Mouse (Mus musculus) large intestine, adult 2 months (tissue): Measurements from ENCODE around the gene Iqsec1. TPM values are rescaled to one million over a fixed set of nuclear protein-coding genes. Genes with fewer than 3 reads are reported as not detected.

Source experiments
- DNase-seq: peaks from one replicate; pipeline ENCODE4 v3.0.0-alpha.2; 2012; ENCODE audit warnings: low read depth, low spot score
- WGBS: fragments of 180-500 bp; shearing (Covaris S2); methylation state at CpG from one replicate; pipeline ENCODE4 v1.1.7; 2018; 5-methylcytosine and 5-hydroxymethylcytosine counted together
- polyA plus RNA-seq: library from polyadenylated mRNA; depleted of rRNA; stranded (reverse); fragments of >200 nt; gene quantifications from 2 replicates; pipeline ENCODE4 v1.2.3, GENCODE M21; 2012; rRNA removed

Gene Iqsec1
- 24.9 and 34.3 TPM in 2 replicates for polyA plus RNA-seq

DNA sequence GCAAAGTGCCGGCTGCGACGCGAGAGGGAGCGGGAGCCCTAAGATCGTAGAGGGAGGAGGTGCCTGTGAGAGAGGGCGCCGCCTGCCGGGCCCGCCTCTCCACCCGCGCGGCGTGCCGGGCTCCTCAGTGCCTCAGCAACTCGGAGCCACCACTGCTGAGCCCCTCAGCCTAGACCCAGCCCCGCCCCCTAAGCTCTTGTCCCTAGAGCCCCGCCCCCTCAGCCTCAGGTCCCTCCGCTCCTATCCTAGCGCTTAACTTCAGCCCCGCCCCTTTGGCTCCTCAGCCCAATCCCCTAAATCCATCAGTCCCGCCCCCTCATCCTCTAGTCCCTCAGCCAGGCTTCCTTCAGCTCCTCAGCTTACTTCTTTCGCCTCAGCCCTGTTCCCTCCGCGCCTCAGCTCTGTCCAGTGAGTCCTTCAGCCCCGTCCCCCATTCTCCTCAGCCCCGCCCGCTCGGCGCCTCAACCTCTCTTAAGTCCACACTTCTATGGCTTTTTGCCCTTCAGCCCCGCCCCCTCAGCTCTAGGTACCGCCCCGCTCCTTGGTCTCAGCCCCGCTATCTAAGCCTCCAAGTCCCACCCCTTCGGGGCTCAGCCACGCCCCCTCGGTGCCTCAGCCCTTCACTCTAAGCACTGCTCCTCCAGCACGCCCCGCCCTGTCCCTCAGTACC is at the start of gene Iqsec1:
Gene Iqsec1 (minus strand): TSS at position 38 of the 670 bp plus-strand sequence.
- 3% methylated on average over 38 of the region's 39 CpGs for WGBS
- peak; percentile 57 for DNase-seq

DNA sequence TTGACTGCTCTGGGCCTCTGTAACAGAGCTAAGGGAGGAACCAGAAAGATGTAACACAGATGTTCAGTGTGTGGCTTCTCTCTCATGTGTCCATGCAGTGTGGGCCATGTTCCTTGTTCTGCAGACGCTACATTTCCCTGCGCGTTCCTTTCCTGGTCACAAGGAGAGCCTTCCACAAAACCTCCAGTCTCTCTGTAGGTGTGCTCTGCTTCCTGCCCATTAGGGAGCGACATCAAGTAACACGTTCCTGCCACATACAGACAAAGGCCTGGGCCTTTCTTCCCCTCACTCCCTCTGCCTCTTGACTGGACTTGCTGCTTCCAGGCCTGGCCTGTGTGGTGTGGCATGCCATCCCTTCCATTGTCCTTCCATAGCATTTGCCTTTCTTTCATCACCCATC is 39.8 kb upstream of the Iqsec1 start:
- 90% methylated on average over 5 of the region's 5 CpGs for whole genome bisulfite sequencing
- no peak for DNase-seq

DNA sequence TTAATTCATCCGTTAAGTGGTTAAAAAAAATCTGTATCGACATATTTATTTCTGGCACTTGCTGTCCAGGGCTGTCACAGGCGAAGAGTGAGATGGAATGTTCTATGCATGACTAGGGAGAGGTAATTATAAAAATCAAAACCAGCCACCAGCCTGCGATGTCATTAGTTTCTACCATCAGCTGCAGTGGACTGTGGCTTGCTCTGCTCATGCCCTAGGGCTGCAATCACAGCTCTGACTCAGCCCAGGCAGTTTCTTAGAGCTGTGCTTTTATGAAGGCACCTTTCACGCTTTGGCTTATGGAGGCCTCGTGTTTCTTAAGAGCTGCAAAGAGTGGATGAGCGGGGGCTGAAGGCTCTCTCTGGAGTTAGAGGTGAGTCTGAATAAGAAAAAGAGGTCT is 32.3 kb upstream of the Iqsec1 start:
- WGBS = 87% methylated on average over 7 of the region's 7 CpGs
- DNase-seq = no peak

DNA sequence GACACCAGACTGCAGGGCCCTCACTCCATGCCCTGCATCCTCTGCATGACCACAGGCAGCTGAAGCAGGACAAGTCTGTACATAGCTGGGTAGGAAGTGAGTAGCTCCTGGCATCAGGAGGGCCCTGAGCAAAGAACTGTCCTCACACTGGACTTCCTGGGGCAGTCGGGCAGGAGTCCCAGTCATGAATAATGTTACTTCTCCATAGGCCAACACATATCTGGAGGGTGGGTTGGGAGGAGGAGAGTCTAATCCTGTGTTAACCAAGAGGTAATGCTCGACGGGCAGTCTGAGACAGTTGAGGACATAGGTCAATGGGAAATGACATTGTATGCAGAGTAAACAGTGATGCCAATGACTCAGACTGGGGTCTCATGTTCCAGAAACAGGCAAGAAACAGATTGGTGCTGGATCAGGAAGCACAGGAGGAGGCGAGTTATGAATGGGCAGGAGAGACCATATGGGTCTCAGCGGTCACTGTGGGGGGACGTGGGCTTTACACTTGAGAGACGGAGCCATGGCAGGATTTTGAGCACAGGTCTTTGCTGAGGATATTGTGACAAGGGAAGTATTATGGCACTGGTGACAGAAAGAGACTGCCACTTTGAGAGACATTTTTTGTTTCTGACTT is 28.2 kb upstream of the Iqsec1 start:
- no peak for DNase-seq
- 62% methylated on average over 7 of the region's 7 CpGs for WGBS

DNA sequence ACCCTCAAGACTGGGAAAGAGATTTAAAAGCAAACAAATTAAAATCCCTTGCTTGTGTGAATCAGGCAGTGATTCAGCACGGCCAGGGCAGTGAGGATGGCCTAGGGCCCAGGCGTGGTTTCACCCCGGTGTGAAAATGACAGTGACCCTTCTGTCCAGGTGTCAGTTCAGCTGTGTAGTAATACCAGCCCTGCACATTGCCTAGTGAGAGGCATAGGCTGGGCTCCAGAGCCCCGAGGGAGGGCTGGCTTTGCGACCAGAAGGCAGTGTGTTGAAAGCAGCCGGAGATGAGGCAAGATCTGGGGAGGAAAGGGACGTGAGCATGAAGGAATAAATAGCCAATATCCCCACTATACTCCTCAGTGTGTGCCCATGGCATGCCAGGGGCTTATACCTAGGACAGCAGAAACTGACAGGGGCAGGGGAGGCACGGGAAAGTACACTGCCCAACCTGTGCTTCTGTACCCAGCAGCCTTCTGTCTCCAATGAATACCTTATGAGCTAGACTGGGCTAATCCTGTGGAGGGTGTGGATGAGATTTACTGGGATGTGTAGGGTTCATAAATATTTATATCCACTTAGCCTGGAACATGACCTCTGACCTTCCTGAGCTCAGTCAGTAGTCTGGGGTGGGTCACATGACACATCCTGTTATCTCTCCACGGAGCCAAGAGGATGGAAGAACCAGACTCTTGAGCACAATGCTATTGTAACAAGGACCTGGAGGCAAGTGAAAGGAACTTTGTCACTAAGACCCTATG is 25.9 kb upstream of the Iqsec1 start:
- DNase-seq = no peak
- WGBS = 62% methylated on average over 9 of the region's 9 CpGs

DNA sequence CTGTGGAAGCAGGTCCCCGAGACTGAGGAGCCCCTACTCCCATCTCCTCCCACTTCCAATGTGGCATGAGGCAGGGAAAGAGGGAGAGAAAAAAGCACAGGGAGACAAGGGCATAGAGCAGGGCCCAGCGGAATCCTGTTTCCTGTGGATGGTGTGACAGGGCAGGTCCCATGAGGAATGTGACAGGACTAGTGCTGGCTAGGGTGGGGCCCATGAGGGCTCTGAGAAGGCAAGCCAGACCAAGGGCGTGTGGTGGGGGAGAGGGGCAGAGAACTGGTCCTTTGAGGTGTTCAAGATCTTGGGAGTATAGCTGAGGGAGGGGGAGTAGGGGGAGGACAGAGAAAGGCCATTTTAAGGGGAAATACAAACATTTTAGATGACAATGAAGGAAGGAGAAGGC is 24.0 kb upstream of the Iqsec1 start:
- WGBS = 72% methylated on average over 3 of the region's 3 CpGs
- DNase-seq = no peak

DNA sequence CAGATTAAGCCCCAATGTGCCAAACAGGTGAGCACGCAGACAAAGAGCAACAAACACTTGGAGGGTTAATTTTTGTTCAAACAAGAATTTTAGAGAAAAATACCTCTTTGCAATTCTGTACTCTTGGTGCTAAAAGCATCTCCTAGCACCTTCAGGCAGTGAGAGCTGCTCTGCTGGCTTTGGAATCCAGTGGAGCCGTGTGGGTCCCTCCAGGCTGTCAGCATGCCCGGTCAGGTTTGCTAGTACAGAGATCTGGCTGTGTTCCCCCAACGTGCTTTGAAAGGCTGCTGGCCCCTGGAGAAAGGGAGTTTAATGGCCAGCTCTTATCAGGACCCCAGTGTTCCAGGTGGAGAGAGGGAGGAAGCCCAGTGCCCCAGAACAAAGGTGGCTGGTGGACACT is 23.1 kb upstream of the Iqsec1 start:
- no peak for DNase-seq
- 63% methylated on average over 4 of the region's 4 CpGs for WGBS

DNA sequence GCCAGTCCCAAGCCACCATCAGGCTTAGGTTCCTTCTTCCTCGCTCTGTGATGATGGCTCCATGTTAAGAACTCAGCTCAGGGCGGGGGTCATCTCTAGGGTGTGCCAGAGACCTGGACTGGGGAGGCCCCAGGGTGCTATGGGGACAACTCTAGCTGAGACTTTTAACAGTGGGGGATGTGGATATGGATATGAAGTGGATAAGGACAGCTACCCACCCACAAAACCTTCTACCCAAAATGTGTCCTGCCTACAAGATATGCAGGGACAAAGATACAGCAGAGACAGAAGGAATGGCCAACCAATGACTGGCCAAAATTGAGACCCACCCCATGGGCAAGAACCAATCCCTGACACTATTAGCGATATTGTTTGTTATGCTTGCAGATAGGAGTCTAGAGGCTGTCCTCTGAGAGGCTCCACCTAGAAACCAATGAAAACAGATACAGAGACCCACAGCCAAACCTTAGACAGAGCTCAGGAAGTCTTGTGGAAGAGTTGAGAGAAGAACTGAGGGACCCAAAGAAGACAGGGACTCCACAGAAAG is 19.9 kb upstream of the Iqsec1 start:
- 87% methylated on average over 3 of the region's 3 CpGs for WGBS
- no peak for DNase-seq

DNA sequence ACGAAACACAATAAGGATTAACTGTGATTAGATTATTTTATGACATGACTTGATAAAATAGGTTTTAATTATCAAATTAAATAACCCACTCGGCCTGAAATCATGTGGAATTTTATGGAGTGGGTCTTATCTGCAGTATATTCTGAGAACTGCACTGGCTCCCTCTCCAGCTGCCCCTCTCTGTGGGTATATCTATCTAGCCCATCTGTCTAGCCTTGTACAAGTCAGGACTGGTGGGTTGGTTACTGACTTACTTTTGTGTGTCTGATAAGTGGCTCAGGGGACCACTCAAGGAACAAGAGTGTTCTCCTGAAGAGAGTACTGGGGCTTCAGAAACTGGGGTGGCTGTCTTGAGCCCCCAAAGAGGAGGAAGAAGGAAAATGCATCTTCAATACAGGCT is 18.7 kb upstream of the Iqsec1 start:
- WGBS = 63% methylated on average over 2 of the region's 2 CpGs
- no peak for DNase-seq

DNA sequence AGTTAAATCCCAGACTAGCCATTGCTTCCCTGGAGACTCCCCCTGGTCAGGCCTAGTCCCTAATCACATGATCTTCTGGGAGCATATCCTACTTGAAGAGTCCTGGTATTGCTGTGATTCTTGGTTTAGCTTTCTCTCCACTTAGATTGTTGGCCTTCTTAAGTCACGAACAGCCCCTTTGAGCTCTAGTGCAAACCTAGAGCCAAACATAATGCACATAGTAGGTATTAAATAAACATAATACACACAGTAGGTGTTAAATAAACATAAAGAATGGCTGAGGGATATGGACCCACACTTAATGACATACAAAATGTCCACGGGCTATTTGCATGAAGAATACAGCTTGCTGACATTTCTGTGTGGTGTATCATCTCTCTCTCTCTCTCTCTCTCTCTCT is 15.7 kb upstream of the Iqsec1 start:
- DNase-seq = no peak
- 96% methylated on average over 2 of the region's 2 CpGs for WGBS

DNA sequence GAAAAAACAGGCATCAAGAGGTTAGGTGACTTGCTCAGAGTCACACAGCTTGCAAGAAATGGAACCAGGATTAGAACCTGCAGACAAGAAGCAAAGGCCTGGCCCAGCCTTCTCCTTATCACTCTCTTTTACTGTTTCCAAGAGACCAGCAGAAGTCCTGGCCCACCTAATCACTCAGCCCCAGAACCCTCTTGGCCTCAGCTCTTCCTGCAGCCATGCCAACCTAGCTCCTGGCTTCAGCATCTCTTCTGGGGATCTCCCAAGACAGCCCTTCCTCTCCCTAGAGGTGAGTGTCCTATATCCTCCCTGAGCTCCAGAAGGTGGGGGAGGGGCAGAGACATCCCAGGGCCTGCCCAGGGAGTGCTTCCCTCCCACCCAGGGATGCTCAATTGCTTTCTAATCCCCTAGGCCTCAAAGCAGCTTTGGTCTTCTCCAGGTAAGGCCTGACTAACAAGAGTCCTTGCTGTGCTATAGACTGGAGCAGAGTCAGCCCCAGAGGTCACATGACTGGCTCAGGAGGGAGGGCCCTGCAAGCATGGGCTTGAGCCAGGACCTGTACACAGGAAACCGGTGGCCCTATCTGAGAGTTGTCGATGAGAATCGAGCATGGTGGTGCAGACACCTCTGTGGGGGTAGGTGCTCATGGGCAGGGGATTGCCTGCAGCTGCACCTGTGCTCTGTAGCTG is 15.0 kb upstream of the Iqsec1 start:
- 28% methylated on average over 3 of the region's 3 CpGs for WGBS
- DNase-seq = no peak

DNA sequence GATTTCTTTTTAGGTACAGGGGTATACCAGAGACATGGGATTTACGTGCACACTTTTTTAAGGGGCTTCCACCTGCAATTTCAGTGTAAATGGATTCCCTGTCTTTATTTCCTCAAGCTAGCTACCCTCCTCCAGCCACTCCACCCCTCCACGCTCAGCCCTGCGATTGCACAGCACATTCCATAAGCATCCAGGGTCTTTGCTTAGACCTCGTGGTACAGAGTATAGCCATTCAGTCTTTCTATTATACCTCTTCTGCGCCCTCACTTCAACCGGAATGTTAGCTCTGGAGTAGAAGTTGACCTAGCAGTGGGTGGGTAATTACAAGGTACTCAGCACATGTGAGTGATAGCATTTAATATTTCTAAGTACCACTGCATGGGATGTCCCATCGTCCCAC is 13.1 kb upstream of the Iqsec1 start:
- 69% methylated on average over 7 of the region's 7 CpGs for WGBS
- DNase-seq = no peak

DNA sequence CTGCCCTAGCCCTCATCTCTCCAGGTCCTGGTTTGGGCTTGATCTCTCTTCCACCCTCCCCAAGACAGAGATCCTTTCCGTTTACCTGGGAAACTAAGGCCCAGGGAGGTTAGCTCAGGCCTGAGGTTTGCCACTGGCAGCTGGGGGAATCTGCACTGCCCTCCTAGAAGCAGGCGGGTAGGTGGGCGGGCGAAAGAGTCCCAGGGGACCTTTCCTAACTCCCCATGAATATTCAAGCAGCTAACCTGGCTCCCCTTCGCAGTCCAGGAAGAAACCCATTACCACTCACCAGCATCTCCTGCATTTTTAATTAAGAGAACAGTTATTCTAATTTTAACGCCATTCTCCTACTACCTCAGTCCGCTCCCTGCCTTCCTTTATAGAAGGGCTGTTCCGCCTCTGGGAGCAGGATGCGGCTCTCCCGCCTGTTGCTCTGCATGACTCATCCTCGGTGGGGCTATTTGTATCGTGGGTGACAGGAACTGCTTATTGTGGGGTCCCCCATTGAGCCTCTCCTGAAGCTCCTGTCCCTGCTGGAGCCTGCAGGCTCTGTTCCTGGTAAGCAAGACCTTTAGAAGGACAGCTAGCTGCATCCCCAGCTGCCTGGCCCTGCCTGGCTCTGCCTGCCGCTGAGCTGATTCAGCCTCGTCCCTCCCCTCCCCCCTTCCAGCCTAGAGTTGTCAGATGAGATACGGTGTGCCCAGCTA is 12.5 kb upstream of the Iqsec1 start:
- 38% methylated on average over 15 of the region's 15 CpGs for WGBS
- DNase-seq = no peak

DNA sequence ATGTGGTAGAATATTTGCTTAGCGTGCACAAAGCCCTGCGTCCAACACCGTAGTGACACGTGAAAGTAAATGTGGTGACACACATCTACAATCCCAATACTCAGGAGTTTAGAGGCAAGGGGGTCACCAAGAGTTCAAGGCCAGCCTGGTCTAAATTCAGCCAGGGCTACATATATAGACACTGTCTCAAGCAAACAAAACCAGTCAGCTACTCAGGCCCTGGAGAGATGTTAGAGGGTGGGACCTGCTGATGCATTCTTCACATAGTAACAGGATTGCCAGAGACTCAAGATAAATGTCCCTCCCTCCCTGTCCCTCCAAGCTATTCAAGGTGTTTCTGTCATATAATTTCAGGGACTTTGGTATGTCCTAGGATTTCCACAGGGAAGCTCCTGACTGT is 10.7 kb upstream of the Iqsec1 start:
- 80% methylated on average over 4 of the region's 4 CpGs for WGBS
- DNase-seq = no peak

DNA sequence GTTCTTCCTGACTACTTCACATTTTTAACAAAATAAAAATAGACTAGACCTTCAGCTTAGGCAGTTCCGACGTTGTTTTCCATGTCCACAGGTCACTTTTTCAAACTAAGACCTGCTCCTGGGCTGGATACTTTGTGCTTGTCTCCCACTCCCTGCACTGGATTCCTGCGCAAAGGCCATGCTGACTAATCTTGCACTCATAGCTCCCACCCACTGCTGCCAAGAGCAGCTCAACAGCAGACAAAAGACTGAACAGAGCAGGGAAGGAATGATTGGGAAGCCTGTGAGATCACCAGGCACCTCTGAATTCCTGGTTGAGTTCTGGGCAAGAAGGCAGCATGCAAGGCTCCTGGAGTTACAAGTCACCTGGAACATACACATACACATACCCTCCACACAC is 8.5 kb upstream of the Iqsec1 start:
- DNase-seq = no peak
- WGBS = 90% methylated on average over 3 of the region's 3 CpGs

DNA sequence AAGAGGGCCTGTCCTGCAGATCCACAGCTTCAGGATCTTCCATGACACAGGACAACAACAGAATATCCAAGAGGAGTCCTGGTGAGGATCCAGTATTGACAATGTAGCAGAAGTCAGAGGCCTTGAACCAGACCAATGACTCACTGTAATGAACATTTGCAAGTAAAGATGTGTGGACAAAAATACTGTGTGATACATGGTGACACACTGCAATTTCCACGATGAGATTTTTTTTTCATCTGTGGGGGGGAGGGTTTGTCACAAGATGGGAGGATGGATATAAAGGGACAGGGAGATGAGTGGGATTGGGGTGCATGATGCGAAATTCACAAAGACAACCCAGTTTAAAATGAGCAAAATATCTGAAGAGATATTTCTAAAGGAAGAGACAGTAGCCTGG is 7.7 kb upstream of the Iqsec1 start:
- no peak for DNase-seq
- WGBS = 87% methylated on average over 2 of the region's 2 CpGs

DNA sequence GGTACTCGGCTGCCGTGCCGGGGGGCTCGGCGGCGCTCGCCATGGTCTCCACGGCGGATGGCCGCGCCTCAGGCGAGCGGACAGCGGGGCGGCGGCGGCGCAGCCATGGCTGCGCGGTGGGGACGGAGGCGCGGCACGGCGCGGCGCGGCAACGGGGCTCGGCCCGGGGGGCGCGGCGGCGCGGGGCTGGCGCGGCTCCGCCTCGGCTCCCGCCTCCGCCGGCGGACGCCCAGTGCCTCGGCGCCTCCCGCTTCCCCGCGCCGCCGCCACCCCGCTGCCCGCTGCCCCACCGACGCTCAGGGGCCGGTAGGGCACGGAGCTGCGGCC is 223 bp downstream of the Iqsec1 start:
- WGBS = under 1% methylated on average over 41 of the region's 59 CpGs
- no peak for DNase-seq

DNA sequence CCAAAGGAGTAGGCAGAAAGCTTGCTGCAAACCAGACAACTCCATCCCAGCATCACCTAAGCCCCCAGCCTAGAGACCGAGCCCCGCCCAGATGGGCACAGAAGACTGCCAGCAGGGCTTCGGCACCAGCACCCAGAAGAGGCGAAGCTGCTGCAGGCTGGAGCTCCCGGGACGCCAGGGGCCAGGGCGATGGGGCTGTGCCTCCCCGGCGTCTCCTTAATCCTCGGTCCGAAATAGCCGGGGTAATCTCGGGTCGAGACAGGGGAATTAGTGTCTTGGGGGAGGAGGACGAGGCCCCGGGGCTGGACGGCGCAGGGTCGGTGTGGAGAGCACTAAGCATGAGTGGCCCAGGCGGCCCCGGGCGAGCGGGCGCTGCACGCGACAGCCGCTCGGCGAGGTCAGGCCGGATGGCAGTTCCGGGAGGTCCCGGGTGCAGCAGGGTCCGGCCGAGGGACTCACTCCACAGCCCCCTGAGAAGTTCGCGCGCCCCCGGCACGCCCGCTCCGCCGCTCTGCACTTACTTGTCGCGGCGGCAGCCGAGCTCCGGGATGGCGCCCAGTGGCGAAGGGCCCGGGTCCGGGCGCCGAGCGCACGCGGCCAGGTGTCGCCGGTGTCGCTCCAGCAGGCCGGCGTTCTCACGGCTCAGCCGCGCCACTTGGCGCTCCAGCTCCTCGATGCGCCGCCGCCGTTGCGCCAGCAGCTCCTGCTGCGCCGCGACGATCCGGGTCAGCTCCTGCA is 755 bp downstream of the Iqsec1 start:
- no peak for DNase-seq
- WGBS = 1% methylated on average over 76 of the region's 76 CpGs

DNA sequence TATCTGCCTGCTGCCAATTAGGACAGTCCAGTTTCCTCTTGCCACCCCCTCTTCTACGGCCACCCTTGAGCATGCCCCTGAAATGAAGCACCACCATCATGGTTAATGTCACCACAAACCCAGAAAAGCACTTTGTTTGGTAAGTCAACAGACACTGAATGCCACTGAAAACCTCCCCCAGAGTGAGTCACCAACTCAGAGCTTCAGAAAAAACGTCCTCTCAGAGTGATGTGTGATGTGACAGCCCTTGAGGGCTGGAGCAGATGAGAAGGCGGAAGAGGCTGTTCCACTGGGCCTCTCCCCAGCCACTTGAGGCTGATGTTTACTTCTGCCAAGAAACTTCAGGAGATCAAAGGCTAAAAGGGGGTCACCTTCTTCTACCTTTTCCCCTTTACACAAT is 4.4 kb downstream of the Iqsec1 start:
- no peak for DNase-seq
- WGBS = 40% methylated on average over 3 of the region's 3 CpGs
